In the genomic region with DNA sequence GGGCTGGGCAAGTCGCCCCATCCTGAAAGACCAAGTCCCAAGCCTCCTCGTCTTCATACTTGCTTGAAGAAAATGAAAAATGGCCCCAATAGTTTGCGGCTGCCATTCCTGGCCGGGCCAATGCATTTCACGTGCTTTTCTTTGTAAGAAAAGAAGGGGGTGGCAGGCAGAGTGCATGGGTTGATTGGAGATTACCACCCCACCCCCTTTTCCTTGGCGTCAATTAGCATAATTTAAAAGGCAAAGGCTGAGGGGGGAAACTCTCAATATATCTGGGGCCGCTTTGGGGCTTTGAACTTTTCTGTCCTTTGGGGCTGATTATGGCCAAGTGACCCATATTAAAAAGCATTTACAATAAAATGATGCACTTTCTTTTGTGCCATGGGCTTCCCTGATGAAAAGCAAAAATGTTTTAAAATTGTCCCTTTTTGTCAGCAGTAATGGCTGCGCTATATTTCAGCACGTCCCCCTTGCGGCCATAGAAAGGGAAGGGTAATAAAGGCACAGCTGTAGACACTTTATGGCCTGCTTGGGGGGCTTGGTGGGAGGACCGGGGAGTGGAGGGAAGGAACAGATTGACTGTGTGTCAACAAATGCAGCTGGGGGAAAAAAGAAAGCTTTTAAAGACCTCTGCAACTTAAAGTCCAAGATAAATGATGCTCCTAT, we compare ENCODE assay signal across 10 mouse cellular contexts.
A peak's percentile ranks its signal among the peaks of the same experiment; 100 is the strongest.
DNase-seq lines count a peak whose midpoint lies in the region; ATAC-seq and TF ChIP-seq lines count a peak whose summit lies in the region.
"Had no signal": no experiment of that assay in that cellular context is flagged by ENCODE, and none has a peak within 500 bp of the region (broad histone marks: within the 10 kb centered on the region; RNA-seq: fewer than 3 reads in every experiment).

No protein-coding gene starts in this region.

- H3K27me3 ChIP-seq in forebrain, embryonic 14.5 days (replicated peaks; ENCODE audit: control insufficient read depth, insufficient read depth, low read length) = no peaks in the 10 kb centered on the region
- no peaks in the 10 kb centered on the region for H3K27me3 ChIP-seq in limb, embryonic 10.5 days (ENCODE audit: low read depth, poor library complexity, severe bottlenecking)
- H3K27me3 ChIP-seq in midbrain, postnatal 0 days (ENCODE audit: insufficient read depth, low read length) = no peaks in the 10 kb centered on the region
- H3K27me3 ChIP-seq in heart, embryonic 12.5 days (replicated peaks) = no peaks in the 10 kb centered on the region
- H3K27me3 ChIP-seq: CH12.LX had no signal

- intact Hi-C loops in heart, postnatal 36 days (cut with DNase I) = no loop called here

- peaks cover 11% of the 10 kb centered on the region for H3K36me3 ChIP-seq in forebrain, embryonic 14.5 days (ENCODE audit: control insufficient read depth, insufficient read depth, low read length)
- peaks cover 15% of the 10 kb centered on the region for H3K36me3 ChIP-seq in limb, embryonic 10.5 days
- peaks cover 15% of the 10 kb centered on the region for H3K36me3 ChIP-seq in midbrain, postnatal 0 days (ENCODE audit: insufficient read depth, low read length)
- H3K36me3 ChIP-seq in heart, embryonic 12.5 days = peaks cover 17% of the 10 kb centered on the region

- no peaks in the 10 kb centered on the region for H3K9me3 ChIP-seq in forebrain, embryonic 14.5 days (replicated peaks; ENCODE audit: control insufficient read depth, low read length)
- no peaks in the 10 kb centered on the region for H3K9me3 ChIP-seq in limb, embryonic 10.5 days (replicated peaks)
- no peaks in the 10 kb centered on the region for H3K9me3 ChIP-seq in midbrain, postnatal 0 days (ENCODE audit: low read length)
- no peaks in the 10 kb centered on the region for H3K9me3 ChIP-seq in heart, embryonic 12.5 days (replicated peaks)

- peak overlapping the region; percentile 68 for H3K27ac ChIP-seq in forebrain, embryonic 14.5 days (ENCODE audit: low read depth, low read length)
- peak overlapping the region; percentile 82 for H3K27ac ChIP-seq in limb, embryonic 10.5 days
- H3K27ac ChIP-seq in midbrain, postnatal 0 days (ENCODE audit: low read depth, low read length) = 0 out of 2 replicates have a peak overlapping the region, but pooled peaks have one; percentile 9
- H3K27ac ChIP-seq in heart, embryonic 12.5 days (ENCODE audit: poor library complexity, severe bottlenecking) = no peak overlapping the region

- peak; percentile 39; the same call in 1 of the 2 replicates for TF ChIP-seq CTCF in midbrain, postnatal 0 days (IDR thresholded peaks at IDR 0.05)

- ATAC-seq in forebrain, embryonic 14.5 days = peak; percentile 90
- no peak for ATAC-seq in midbrain, postnatal 0 days (ENCODE audit: low FRiP score)
- no peak for ATAC-seq in heart, embryonic 12.5 days (ENCODE audit: insufficient number of reproducible peaks, low FRiP score)

- peaks cover 19% of the 10 kb centered on the region for H3K4me1 ChIP-seq in forebrain, embryonic 14.5 days (ENCODE audit: control insufficient read depth, insufficient read depth, low read length)
- H3K4me1 ChIP-seq in limb, embryonic 10.5 days = peaks cover 22% of the 10 kb centered on the region
- 0 out of 2 replicates have a peak, but pooled peaks cover 3% of the 10 kb centered on the region for H3K4me1 ChIP-seq in midbrain, postnatal 0 days (ENCODE audit: insufficient read depth, low read length)
- H3K4me1 ChIP-seq in heart, embryonic 12.5 days (replicated peaks) = no peaks in the 10 kb centered on the region

- H3K4me2 ChIP-seq in forebrain, embryonic 14.5 days (ENCODE audit: low read length) = 0 out of 2 replicates have a peak overlapping the region, but pooled peaks have one; percentile 3
- no peak overlapping the region for H3K4me2 ChIP-seq in midbrain, postnatal 0 days (ENCODE audit: low read depth, low read length, poor library complexity, severe bottlenecking)
- no peak overlapping the region for H3K4me2 ChIP-seq in heart, embryonic 12.5 days
- H3K4me2 ChIP-seq: lung, embryonic 14.5 days had no signal

- DNase-seq in embryo, embryonic 11 days = peak; percentile 64
- DNase-seq in forebrain, embryonic 14.5 days (ENCODE audit: low spot score) = peak; percentile 75
- peak; percentile 48 for DNase-seq in limb, embryonic 10.5 days (ENCODE audit: low spot score)
- peak; percentile 15 for DNase-seq in midbrain, postnatal 0 days (ENCODE audit: low spot score)
- DNase-seq in urinary bladder, postnatal 36 days (ENCODE audit: low spot score in 2 of 2) = no peak
- DNase-seq in heart, postnatal 36 days = no peak
- DNase-seq: lung, embryonic 14.5 days; thymus, adult 2 months had no signal

- 9% methylated on average over 11 of the region's 11 CpGs for WGBS in forebrain, embryonic 14.5 days
- 33% methylated on average over 11 of the region's 11 CpGs for WGBS in limb, embryonic 10.5 days
- 36% methylated on average over 11 of the region's 11 CpGs for WGBS in midbrain, postnatal 0 days
- 75% methylated on average over 11 of the region's 11 CpGs for WGBS in heart, embryonic 12.5 days

- no peak overlapping the region for H3K4me3 ChIP-seq in forebrain, embryonic 14.5 days (ENCODE audit: low read depth, low read length)
- H3K4me3 ChIP-seq in limb, embryonic 10.5 days = no peak overlapping the region
- H3K4me3 ChIP-seq in midbrain, postnatal 0 days (ENCODE audit: low read depth, low read length) = no peak overlapping the region
- no peak overlapping the region for H3K4me3 ChIP-seq in heart, embryonic 12.5 days

- H3K9ac ChIP-seq in forebrain, embryonic 14.5 days (ENCODE audit: low read length) = peak overlapping the region; percentile 21; the same call in 1 of the 2 replicates
- no peak overlapping the region for H3K9ac ChIP-seq in midbrain, postnatal 0 days (replicated peaks; ENCODE audit: low read length, poor library complexity, severe bottlenecking)
- no peak overlapping the region for H3K9ac ChIP-seq in heart, embryonic 12.5 days
- H3K9ac ChIP-seq: lung, embryonic 14.5 days had no signal

Comparison
In these comparisons a context has a peak if more than half of its experiments do, and no peak if none do; other contexts are left out.
1. DNase-seq: peak in embryo, embryonic 11 days (single experiment), forebrain, embryonic 14.5 days (single experiment), limb, embryonic 10.5 days (single experiment) and midbrain, postnatal 0 days (single experiment); none in urinary bladder, postnatal 36 days (0 of 2) and heart, postnatal 36 days (0 of 2).